Mouse (Mus musculus) G1E (cell line): ENCODE data around the gene Rbpj.

Experiments used
- CTCF ChIP-seq: IDR thresholded peaks from 2 replicates; pipeline ENCODE4 v1.5.1; 2012; ENCODE audit warnings: low read depth, low read length, inconsistent platforms, mixed read lengths
- GATA1 ChIP-seq: IDR thresholded peaks from 2 replicates; pipeline ENCODE4 v1.6.1; 2012; ENCODE audit warnings: borderline replicate concordance, low read length, inconsistent platforms, mixed read lengths
- POLR2AphosphoS5 ChIP-seq: IDR thresholded peaks from 2 replicates; pipeline ENCODE4 v1.6.1; 2012; ENCODE audit warnings: low read depth, low read length, inconsistent platforms; ENCODE audit not compliant: insufficient replicate concordance
- TAL1 ChIP-seq: conservative IDR thresholded peaks from 2 replicates; pipeline ENCODE4 v1.6.1; 2012; ENCODE audit warnings: low read depth, low read length, inconsistent platforms, mixed read lengths

DNA sequence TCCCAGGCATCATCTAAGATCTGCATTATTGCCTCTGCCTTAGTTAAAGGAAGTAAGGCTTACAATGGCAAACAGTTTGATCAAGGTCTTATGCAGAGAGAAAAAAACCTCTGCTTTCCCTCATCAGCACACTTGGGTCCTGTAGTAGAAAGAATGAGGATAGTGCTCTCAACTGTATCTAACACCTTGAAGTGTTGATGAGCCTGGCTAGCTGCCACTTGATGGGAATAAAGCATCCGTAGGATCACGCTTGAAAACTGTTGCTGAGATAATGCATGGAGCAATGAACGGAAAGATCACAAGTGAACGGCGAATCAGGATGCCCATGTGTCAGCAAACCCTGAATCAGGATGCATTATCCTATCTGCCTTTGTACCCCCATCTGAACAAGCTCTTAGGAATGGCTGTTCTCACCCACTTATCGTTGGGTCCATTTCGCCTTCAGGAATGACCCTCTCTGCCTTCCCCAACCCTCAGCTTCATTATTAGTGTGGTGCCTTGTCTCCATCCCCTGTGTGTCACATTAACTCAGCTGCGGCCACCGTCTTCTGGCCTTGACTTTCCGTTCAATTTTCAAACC is 54.1 kb downstream of the Rbpj start:
- TF ChIP-seq GATA1: no peak
- TF ChIP-seq CTCF: no peak
- TF ChIP-seq TAL1: no peak
- TF ChIP-seq POLR2AphosphoS5: no peak
